Mouse (Mus musculus) stomach, postnatal 0 days (tissue): Measurements from ENCODE around the gene Ctnnbip1.

ENCODE experiments used
- CTCF ChIP-seq: IDR thresholded peaks from 2 replicates; pipeline ENCODE4 v1.5.1; 2016; ENCODE audit warnings: antibody characterized with exemption, low read depth, mild to moderate bottlenecking, moderate library complexity
- EP300 ChIP-seq: optimal IDR thresholded peaks from 2 replicates; pipeline ENCODE3; 2016; ENCODE audit warnings: antibody characterized with exemption

DNA sequence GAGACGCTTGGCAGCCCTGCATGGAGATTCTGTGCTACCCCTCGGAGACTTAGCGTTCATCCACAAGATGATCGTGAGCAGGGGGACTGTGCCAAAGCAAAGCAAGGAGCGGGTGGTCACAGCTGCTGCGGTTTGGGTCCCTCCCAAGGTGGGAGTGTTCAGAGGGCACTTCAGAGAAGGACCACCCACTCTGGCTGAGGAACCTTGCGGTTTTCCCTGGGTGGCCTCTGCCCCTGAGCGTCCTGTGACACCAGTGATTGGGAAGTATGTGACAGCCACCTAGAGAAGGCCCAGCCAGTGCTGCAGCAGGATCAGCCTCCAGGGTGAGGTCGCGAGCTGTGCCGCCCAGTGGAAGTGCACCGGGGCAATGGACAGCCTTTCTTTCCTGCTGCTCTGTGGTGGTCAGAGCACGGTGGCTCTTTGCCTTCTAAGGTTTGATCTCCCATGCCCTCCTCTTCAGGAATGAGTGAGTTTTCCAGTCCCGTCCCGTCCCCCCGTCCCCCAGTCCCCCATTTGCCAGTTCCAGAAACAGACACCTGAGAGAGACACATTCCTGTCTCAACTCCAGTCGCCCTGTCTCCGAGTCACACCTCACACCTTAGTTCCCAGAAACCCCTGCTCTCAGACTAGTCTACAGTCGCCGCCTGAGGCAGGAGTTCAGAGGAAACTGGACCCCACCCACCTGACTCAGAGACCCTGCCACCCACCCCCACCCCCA, 89.7 kb downstream of the Ctnnbip1 start:
- TF ChIP-seq EP300 (no peak), CTCF (peak; percentile 16; the same call in 1 of the 2 replicates)
